Mouse (Mus musculus) T-helper 1 cell (primary cell): Measurements from ENCODE around the gene Slc45a1.

Source experiments
- in situ Hi-C: fragments of 300-600 bp; cut with MboI, MseI; formaldehyde crosslinking; loops from one replicate; pipeline ENCODE4 v1.15.1; 2025; ENCODE audit warnings: high pct_unique_total_duplicates

Slc45a1 gene

DNA sequence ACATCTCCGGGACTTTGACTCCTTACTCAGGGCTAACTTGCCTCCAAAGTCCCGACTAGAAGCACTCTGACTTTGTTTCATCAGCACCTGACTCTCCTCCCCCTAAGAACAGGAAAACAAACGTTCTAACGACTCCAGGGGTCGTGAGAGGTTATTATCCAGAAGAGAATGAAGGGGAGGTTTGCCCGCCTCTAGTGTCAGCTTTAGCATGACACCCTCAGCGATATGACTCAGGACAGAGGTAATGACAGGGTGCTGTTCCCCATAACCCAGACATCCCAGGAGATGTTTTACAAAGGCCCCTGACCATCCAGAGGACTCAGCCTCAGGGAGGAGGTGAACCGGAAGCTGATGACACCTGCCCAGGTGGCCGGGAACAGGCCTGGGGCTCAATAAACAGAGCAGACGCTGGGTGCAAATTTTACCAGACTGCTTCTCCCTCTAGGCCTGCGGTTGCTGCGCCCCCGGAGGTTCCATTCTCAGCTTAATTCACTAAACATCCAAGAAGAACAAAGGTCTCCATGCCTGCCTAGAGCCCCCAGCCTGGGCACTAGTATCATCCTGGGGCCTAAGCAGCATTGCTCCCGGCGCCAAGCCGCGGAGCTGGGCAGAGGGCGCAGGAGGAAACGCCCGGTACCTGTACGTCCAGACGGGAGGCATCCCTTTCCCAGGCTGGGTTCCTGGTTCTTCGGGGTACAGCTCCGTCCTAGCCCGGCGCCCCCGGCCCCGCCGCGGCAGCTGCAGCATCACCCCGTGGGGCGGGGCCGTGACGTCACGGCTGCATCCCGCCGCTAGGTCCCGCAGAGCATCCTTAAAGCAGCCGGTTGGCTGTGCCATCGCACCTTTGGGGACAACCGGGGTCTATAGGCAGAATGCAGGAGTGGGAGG, at the start of gene Slc45a1:
Gene Slc45a1, minus strand, starts transcription at position 785 of the 888 bp plus-strand sequence.
- in situ Hi-C loops = loop anchor here (25.0 kb wide), 1 partner anchor 236 kb away; no protein-coding TSS in a partner anchor

DNA sequence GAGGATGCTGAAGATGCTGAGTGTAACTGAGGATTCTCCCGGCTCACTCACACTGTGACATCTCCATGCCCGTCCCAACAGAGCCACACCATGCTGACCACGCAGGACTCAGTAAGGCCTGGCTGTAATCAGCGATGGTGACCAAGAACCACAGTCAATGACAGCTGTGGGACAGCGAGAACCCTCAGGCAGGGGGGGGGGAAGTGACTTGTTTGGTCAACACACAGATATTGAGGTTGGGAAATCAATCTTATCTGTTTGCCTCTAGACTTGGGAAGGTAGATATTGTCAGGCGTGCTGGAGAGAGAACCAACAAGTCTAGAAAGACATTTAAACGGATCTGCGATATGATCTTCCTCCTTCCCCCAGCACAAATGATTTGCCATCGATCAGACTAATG, 48.9 kb upstream of the Slc45a1 start:
- in situ Hi-C loops = no loop called here

DNA sequence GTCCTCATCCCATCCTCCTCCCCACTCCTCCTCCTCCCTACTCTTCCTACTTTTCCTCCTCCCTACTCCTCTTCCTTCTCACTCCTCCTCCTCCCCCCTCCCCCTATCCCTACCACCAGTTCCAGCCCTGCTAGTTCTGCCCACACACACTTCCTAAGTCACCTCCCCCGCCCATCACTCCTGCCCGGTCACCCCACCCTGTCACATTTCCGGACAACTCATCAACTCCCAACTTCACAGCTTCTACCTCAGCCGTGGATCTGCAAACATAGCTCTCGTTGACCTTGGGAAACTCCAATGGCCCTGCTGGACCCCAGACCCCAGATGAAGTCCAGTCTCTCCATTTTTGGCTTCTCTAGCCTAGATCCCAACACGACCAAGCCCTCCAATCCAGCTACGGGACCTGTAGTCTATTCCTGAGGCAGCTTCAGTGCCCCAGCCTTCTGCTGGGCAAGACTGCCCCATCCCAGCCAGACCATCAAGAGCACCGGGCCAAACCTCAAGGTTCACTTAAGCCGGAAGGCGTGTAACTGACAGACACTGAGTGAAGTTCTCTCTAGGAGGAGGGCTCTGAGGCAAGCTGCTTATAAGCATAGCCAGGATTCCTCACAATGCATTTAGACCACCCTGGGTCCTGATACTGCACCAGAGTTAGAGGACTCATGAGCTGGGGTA, 42.6 kb upstream of the Slc45a1 start:
- in situ Hi-C loops = no loop called here

DNA sequence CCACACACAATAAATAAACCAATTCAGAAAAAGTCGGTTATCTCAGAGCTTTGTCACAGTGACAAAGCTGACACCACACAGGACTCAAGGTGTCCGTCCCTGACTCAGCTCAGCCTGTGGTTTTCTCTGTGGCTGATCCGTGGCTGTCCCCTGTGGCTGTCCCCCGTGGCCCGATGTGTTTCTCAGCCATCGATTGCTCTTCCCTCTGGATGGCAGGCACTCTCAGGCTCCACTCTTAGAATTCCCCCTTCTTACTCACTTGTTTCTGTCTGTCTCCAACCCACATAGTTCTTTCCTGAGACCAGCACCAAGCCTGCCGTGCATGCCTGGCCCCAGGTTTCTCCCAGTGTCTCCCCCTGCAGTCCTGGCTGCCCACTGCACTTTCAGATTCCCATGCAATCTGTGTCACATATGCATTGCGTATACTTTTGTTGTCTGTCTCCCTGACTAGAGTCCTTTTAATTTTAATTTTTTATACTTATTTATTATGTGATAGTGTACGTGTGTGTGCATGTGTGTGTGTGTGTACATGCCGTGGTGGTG, 41.0 kb upstream of the Slc45a1 start:
- in situ Hi-C loops = no loop called here

DNA sequence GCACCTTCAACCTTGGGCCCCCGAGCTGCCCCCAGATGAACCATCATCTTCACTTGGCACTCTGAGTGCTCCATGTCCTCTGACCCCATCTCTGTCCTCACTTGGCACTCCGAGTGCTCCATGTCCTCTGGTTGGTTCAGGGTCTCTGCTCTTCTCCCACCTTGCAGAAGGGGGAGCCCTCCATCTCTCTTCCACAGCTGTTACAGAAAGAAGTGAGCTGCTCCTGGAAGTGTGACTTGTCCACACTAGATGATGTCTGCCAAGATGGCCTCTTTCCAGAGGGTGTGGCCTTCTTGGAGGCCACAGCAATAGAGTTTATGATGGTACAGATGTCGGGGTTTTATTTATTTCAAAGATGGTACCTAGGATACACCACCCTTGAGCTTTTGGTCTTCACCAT, 38.8 kb upstream of the Slc45a1 start:
- in situ Hi-C loops = no loop called here

DNA sequence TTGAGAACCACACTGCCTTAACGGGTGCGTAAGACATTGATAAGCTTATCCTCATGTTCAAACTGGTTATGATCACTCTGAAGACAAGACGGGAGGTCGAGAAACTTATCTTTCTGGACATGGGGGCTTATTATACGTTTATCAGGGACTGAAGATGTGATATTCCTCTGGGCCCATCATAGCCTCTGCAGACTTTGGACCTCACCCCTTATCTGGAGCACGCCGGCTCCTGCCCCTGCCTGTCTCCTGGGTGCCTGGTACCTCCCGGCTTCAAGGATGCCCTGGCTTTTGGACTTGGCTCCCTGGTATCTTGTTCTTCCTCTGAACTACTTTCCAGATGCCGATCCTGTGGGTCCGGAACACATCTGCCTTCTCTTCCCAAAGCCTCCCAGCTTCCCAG, 37.6 kb upstream of the Slc45a1 start:
- in situ Hi-C loops = no loop called here

DNA sequence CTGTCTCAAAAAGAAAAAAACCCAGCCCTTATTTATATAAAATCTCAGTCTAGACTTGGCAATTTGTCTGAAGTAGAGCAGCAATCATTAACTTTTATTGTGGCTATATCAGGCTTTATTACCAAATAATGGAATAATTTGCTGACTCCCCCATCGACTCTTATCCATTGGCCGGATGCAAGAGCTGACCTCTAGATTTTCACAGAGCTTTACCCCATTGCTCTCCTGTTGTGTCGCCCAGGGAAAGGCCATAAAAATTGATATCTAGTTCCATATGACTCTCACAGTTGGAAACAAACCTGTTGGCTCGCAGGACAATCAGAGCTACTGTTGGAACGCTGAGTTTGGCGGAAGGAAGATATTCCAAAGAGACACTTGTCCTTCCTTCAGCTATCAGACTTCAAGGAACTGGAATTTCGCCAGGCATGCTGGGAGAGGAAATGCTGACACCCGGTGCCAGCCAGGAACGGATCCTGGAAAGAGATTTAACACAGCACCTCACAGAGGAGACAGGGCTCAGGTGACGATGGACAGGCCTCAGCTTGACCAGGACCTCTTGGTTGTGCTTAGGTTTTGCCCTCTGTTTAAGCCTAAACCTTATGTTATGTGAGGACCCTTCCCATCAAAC, 35.3 kb upstream of the Slc45a1 start:
- in situ Hi-C loops = no loop called here

DNA sequence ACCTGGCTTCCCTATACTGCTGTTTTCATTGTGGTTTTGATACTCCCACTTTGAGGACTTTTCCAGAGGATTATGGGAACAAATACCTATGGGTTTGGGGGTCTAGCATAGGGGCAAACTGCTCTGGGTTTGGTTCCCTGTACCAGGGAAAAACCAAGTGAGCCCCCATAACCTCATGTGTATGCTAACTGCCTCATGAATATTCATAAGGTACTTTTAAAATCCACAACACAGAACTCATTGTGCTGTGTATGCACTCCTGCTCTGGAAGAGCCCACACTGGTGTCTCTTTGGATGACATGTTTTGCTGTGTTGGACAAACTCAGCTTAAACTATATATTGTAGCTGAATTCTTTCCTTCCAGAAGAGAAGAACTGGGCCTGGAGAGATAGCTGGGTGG, 34.6 kb upstream of the Slc45a1 start:
- in situ Hi-C loops = no loop called here

DNA sequence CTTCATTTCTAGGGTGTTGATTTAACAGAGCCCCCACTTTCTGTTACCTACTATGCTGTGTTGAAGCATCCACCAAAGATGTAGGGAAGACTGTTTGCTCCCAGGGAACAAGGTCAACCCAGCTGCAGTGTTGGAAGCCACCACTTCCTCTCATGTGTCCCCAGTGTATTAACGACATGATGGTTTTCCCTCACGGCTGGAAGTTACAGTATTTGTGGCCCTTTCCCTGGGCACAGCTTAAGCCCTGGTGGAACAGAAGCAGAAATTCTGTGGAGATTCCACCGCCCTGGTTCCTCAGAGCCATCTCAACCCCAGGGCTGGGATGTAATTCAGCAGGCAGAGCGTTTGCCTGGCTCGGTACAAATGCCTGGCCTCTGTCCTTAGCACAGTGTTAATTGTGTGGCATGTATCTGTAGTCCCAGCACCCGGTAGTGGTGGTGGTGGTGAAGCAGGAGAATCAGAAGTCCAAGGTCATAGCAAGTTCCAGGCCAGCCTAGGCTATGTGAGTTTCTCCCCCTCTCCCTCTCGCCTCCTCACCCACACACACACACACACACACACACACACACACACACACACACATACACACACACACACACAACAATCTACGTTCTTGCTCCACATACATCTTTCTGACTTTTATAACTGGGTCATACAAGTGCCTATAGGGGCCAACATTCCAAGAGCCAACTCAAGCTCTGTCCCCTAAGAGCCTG, 34.0 kb upstream of the Slc45a1 start:
- in situ Hi-C loops = no loop called here

DNA sequence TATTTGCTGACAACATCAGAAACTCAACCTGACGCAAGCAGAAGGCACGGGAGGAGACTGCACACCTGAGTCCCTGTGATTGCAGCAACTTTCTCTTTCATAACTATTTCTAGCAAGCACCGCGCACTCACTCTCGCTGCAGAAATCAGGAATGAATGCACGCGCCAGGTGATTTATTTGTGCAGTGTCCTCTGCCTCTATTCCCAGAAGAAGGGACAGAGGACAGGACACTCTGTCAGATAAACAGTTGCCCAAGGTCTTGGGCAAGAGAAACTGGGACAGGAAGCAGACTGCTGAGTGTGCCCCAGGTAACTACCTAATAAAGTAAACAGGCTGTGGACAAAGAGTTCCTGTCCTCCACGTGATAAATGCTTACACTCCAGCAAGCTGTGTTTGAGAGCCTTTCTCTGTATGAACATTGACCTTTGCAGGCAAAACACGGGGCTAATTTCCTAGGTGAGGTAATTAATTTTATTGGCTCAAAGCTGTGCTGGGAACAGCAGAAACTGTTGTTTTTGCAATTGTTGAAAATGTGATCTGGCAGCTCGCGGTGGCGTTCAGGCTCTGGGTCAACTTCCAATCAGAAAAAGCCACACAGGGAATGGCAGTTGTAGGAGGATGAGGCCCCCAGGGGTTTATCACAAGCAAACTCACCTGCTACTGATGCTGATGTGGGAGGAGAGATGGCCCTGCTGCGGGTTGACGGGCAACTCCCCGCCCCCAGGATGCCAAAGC, 33.2 kb upstream of the Slc45a1 start:
- in situ Hi-C loops = no loop called here

DNA sequence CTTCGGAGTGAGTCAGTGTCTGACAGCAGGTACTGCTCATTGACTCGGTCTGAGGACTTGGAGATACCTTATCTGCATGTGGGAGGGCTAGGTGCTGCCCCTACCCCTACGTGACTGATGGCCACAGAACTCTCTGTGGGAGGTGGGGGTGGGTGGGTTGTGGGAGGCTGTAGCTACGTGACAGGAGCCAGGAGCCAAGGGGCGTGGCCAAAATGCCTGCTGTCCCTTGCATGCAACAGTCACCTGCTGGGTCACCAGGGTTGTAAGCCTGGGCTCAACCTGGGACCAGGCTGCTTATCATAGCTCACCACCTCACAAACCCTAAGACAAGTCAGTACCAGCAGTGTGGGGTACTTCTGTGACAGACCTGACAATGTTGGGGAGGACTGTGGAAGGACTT, 28.4 kb upstream of the Slc45a1 start:
- in situ Hi-C loops = no loop called here

DNA sequence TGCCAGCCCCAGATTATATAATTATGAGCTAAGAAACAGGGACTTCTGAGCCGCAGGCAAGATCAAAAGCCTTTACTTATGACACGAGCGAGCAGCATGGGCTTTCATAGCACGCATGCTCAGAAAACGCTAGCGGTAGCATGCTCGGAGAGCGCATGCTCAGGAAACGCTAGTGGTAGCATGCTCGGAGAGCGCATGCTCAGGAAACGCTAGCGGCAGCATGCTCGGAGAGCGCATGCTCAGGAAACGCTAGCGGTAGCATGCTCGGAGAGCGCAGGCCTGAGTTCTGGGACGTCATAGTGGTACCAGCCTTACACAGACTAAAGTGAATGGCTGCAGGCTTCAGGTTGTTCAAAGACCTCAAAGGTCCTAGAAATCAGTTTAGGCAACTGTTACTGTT, 26.8 kb upstream of the Slc45a1 start:
- in situ Hi-C loops = no loop called here

DNA sequence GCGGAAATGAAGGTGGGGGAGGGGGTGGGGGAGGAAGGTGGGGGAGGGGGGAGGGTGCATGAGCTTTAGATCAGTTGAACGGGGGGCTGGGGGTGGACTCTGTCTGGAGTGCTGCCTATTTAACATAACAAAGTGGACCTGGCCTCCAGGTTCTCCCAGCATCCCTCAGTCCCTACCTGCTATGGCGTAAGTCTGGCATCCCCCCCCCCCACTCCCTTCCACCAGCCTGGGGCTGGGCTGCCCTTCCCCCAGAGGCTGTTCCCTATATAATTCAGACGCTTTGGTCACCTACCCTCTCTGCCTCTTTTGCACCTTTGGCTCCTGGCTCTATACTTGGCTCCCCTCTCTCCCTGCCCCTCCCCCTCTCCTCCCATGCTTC, 25.9 kb upstream of the Slc45a1 start:
- in situ Hi-C loops = no loop called here

DNA sequence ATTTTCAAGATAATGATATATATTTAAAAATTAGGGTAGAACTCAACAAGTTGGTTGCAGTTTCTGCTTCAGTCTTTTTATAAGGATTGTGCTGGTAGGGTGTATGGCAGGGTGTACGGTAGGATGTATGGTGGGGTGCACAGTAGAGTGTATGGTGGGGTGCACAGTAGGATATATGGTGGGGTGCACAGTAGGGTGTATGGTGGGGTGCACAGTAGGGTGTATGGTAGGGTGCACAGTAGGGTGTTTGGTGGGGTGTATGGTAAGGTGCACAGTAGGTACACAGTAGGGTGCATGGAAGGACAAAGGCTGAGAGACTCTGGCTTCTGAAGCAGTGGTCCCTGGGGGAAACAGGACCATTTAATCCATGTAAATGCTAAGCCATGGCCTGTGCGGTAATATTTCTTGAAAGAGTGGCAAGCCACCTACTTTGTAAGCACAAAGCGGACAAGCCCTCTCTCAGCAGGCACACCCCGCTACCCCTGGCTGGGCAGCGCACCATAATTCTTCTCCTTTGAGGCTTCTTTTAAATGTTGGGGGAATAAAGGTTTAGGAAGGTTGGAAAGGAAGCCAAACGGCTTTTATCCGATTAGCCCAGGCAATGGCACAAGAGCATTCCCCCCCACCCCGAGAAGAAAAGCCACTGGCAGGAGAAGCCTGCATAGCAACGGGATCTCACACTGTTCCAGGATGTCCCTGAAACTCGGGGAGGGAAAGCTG, 25.3 kb upstream of the Slc45a1 start:
- in situ Hi-C loops = no loop called here

DNA sequence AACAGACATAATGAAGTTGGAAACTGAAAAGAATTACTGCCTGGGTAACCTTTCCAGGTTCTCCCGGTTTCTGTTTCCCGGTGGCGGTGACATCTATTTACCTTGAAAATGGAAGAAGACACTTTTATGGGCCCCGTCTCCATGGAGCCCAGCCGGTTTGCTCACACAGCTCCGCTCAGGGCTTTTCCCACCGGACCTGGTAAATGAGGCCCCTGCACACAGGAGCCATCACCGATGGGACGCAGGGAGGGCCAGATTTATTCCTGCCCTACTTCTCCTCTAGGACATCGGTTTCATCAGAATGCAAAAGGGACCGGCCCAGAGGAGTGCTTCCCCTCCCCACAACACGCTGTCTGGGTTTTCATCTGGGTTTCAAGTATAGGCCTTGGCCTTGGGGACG, 24.1 kb upstream of the Slc45a1 start:
- in situ Hi-C loops = no loop called here

DNA sequence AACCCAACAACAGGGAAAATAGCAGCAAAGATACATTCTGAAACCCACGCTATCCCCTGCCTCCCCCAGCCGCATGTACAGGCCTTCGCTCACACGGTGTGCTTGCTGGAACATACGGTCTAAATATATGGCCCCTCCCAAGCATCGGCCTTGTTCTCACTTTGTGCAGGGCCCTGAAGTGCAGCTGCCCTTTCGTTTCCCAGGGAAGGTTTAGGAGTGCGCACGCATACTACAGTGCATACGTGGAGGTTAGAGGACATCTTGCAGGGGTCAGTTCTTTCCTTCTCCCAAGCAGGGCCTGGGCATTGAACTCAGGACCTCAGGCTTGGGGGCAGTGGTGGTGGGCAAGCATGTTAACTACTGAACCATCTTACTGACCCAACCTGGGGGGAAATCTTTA, 23.3 kb upstream of the Slc45a1 start:
- in situ Hi-C loops = no loop called here

DNA sequence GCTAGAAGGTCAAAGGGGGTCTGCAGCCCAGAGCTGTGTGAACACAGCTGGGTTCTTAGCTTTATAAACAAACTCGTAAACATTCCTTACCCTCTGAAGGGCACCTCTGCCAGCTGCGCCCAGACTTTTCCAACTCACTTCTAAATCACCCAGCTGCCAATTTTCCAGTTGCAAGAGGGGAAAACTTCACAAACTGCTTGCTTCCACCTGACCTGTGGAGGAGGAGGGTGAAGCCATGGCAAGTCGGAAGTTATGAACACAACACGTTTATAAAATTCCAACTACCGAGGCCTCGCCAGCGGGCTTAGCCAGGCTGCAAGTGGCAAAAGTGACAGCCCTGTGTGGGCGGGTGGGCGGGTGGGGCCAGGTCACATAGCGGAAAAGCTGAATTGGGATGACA, 13.8 kb upstream of the Slc45a1 start:
- in situ Hi-C loops = loop anchor here (25.0 kb wide), 1 partner anchor 221 kb away; no protein-coding TSS in a partner anchor

DNA sequence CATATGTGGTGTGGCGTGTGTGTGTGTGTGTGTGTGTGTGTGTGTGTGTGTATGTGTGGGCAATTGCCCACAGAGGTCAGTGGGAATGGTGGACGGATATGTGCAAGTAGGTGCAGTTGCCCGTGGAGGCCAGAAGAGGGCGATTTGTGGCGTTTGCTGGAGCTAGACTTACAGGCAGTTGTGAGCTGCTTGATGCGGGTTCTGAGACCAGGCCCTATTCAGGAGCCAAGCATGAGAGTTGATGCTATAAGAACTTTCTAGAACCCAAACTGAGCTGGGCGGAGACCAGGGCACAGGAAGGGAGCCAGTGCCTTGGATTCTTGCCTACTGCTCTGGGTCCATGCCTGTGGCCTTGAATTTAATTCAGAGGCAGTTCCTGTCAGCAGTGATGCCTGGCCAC, 12.8 kb upstream of the Slc45a1 start:
- in situ Hi-C loops = loop anchor here (25.0 kb wide), 1 partner anchor 223 kb away; no protein-coding TSS in a partner anchor

DNA sequence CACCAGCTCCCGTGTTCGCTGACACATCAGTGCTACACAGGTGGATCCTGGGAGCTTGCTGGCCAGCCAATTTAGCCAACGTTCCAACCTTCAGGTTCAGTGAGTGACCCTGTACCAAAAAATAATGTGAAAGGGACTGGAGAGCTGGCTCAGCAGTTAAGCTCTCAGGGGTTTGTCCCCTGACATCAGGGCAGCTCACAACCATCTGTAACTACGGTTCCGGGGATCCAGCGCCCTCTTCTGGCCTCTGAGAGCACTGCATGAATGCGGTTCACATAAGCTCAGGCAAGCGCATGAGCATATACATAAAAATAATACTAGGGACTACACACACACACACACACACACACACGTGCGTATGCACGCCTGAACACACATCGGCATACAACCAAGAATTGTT, 11.2 kb upstream of the Slc45a1 start:
- in situ Hi-C loops = loop anchor here (25.0 kb wide), 1 partner anchor 224 kb away; no protein-coding TSS in a partner anchor

DNA sequence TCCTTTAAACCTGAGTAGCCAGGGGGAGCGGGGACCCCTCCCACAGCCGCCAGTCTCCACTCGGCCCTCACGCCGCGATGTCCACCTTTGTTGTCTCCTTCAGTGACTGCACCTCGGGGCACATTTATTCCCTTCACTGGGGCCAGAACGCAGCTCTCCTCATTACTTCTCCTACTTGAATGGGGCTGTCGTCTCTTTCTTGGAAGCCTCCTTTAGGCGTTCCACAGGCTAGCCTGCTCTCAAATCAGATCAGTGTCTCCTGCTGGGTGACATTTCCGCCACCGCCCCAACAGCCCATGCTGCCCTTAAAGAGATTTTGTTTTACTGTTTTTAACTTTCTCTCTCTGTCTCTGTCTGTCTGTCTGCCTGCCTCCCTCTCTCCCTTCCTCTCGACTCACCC, 9.9 kb upstream of the Slc45a1 start:
- in situ Hi-C loops = loop anchor here (25.0 kb wide), 1 partner anchor 225 kb away; no protein-coding TSS in a partner anchor
